Mouse (Mus musculus): ENCODE measurements around the gene Emilin2. TPM values are rescaled to one million over a fixed set of nuclear protein-coding genes. Genes with fewer than 3 reads are reported as not detected.

The Emilin2 gene
- polyA plus RNA-seq, 1 experiment = 3.2 TPM

- Histone ChIP-seq H3K79me2 (ENCODE audit: control insufficient read depth, insufficient read depth) (no peaks in the 10 kb centered on the region), H3K36me3 (ENCODE audit: control insufficient read depth, insufficient read depth) (no peaks in the 10 kb centered on the region), H3K4me3 (no peak overlapping the region), H3ac (ENCODE audit: control insufficient read depth, insufficient read length) (no peak overlapping the region), H3K27me3 (ENCODE audit: control insufficient read depth, insufficient read depth, insufficient read length) (no peaks in the 10 kb centered on the region), H3K4me2 (ENCODE audit: low read depth) (no peak overlapping the region)
- TF ChIP-seq POLR2AphosphoS2 (IDR thresholded peaks at IDR 0.05; ENCODE audit: insufficient read length, low read depth) = no peak
- TF ChIP-seq E2F4 (IDR thresholded peaks at IDR 0.05; ENCODE audit: insufficient read depth) = no peak
- TF ChIP-seq USF1 (IDR thresholded peaks at IDR 0.05; ENCODE audit: low read depth) = no peak
- no peak for TF ChIP-seq TCF3 (IDR thresholded peaks at IDR 0.05; ENCODE audit: insufficient read length, low read depth)
Measured at GRCm38 (mm10) chr17:71288808-71289548, 22.8 kb downstream of the Emilin2 start.

DNA sequence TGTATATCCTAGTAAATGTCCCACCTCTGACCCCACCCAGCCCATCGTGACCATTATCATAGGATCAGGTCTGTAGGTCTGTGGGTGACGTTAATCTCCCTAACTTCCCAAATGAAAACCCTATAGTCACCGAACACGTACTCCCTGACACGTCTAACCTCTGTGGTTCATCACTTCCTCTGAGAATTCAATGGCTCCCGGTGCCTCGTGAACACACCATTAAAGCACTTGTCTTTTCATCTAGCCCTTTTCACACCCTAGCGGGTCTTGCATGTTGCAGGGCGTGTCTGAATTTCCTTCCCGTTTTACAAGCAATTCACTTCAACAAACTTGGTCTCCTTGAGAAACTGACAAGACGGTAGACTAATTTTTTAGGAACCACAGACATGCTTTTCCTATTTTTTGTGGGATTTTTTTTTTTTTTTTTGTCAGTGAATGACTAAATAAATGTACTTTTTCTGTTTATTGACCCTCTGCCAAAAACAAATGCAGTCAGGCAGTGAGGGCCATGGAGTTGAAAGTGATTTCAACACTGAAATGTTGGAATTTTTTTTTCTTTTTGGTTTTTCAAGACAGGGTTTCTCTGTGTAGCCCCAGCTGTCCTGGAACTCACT is 23.5 kb downstream of the Emilin2 start:
- no peaks in the 10 kb centered on the region for H3K36me3 ChIP-seq (ENCODE audit: control insufficient read depth, insufficient read depth)
- no peaks in the 10 kb centered on the region for H3K79me2 ChIP-seq (ENCODE audit: control insufficient read depth, insufficient read depth)
- no peaks in the 10 kb centered on the region for H3K27me3 ChIP-seq (ENCODE audit: control insufficient read depth, insufficient read depth, insufficient read length)
- no peak overlapping the region for H3K4me3 ChIP-seq
- H3K4me2 ChIP-seq (ENCODE audit: low read depth) = no peak overlapping the region
- H3ac ChIP-seq (ENCODE audit: control insufficient read depth, insufficient read length) = no peak overlapping the region
- TF ChIP-seq POLR2A (IDR thresholded peaks at IDR 0.05; ENCODE audit: insufficient read length, low read depth) (no peak), TCF3 (IDR thresholded peaks at IDR 0.05; ENCODE audit: insufficient read length, low read depth) (no peak), USF1 (IDR thresholded peaks at IDR 0.05; ENCODE audit: low read depth) (no peak), MAX (IDR thresholded peaks at IDR 0.05; ENCODE audit: low read depth) (no peak), MYOG (IDR thresholded peaks at IDR 0.05; ENCODE audit: control insufficient read depth in 1 of 3, insufficient read depth in 1 of 3, insufficient read length in 2 of 3, low read depth in 2 of 3) (no peak), SRF (IDR thresholded peaks at IDR 0.05; ENCODE audit: control insufficient read depth, insufficient read length, low read depth) (no peak), POLR2AphosphoS2 (IDR thresholded peaks at IDR 0.05; ENCODE audit: insufficient read length, low read depth) (no peak), MYOD1 (IDR thresholded peaks at IDR 0.05; ENCODE audit: control insufficient read depth in 1 of 3, insufficient read length in 2 of 3, low read depth in 2 of 3) (no peak), REST (IDR thresholded peaks at IDR 0.05; ENCODE audit: insufficient read depth, insufficient read length) (no peak)

DNA sequence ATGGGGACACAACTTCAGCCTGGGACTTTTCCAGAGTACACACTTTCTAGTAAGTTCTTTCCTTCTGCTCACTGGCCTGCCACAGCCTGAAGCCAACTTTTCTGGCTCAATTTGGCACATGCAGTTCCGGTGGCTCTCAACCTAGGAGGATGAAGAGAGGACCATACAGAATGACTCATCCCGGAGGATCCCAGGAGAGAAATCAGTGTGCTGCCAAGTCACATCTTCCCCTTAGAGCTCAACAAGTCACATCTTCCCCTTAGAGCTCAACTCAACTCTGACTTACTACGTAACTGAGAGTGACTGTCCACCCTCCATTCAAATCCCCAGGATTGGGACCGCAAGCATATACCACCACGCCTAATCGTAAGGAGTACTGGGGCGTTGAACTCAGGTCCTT is 24.2 kb downstream of the Emilin2 start:
- TF ChIP-seq POLR2A (IDR thresholded peaks at IDR 0.05; ENCODE audit: insufficient read length, low read depth) (no peak), CEBPB (IDR thresholded peaks at IDR 0.05; ENCODE audit: insufficient read depth, poor library complexity, severe bottlenecking) (no peak), MYOG (IDR thresholded peaks at IDR 0.05; ENCODE audit: control insufficient read depth in 1 of 3, insufficient read depth in 1 of 3, insufficient read length in 2 of 3, low read depth in 2 of 3) (no peak), MAX (IDR thresholded peaks at IDR 0.05; ENCODE audit: low read depth) (no peak), SRF (IDR thresholded peaks at IDR 0.05; ENCODE audit: control insufficient read depth, insufficient read length, low read depth) (no peak), POLR2AphosphoS2 (IDR thresholded peaks at IDR 0.05; ENCODE audit: insufficient read length, low read depth) (no peak), MYOD1 (IDR thresholded peaks at IDR 0.05; ENCODE audit: control insufficient read depth in 1 of 3, insufficient read length in 2 of 3, low read depth in 2 of 3) (no peak), TCF12 (IDR thresholded peaks at IDR 0.05; ENCODE audit: insufficient read depth, poor library complexity, severe bottlenecking) (no peak), USF1 (IDR thresholded peaks at IDR 0.05; ENCODE audit: low read depth) (no peak), TCF3 (IDR thresholded peaks at IDR 0.05; ENCODE audit: insufficient read length, low read depth) (no peak), E2F4 (IDR thresholded peaks at IDR 0.05; ENCODE audit: insufficient read depth) (no peak), REST (IDR thresholded peaks at IDR 0.05; ENCODE audit: insufficient read depth, insufficient read length) (no peak)
- H3K4me2 ChIP-seq (ENCODE audit: low read depth) = no peak overlapping the region
- H3K4me3 ChIP-seq = no peak overlapping the region
- no peaks in the 10 kb centered on the region for H3K79me2 ChIP-seq (ENCODE audit: control insufficient read depth, insufficient read depth)
- no peak overlapping the region for H3ac ChIP-seq (ENCODE audit: control insufficient read depth, insufficient read length)
- H3K27me3 ChIP-seq (ENCODE audit: control insufficient read depth, insufficient read depth, insufficient read length) = no peaks in the 10 kb centered on the region
- H3K36me3 ChIP-seq (ENCODE audit: control insufficient read depth, insufficient read depth) = no peaks in the 10 kb centered on the region

GRCm38 (mm10) chr17:71285929-71286328 is 25.8 kb downstream of the Emilin2 start:
- no peak overlapping the region for H3ac ChIP-seq (ENCODE audit: control insufficient read depth, insufficient read length)
- no peak for TF ChIP-seq MAX (IDR thresholded peaks at IDR 0.05; ENCODE audit: low read depth)
- no peak for TF ChIP-seq E2F4 (IDR thresholded peaks at IDR 0.05; ENCODE audit: insufficient read depth)
- no peak for TF ChIP-seq TCF3 (IDR thresholded peaks at IDR 0.05; ENCODE audit: insufficient read length, low read depth)
- TF ChIP-seq SRF (IDR thresholded peaks at IDR 0.05; ENCODE audit: control insufficient read depth, insufficient read length, low read depth) = no peak
- TF ChIP-seq TCF12 (IDR thresholded peaks at IDR 0.05; ENCODE audit: insufficient read depth, poor library complexity, severe bottlenecking) = no peak
- no peak for TF ChIP-seq CEBPB (IDR thresholded peaks at IDR 0.05; ENCODE audit: insufficient read depth, poor library complexity, severe bottlenecking)
- TF ChIP-seq REST (IDR thresholded peaks at IDR 0.05; ENCODE audit: insufficient read depth, insufficient read length) = no peak
- TF ChIP-seq POLR2AphosphoS2 (IDR thresholded peaks at IDR 0.05; ENCODE audit: insufficient read length, low read depth) = no peak
- no peak for TF ChIP-seq MYOD1 (IDR thresholded peaks at IDR 0.05; ENCODE audit: control insufficient read depth in 1 of 3, insufficient read length in 2 of 3, low read depth in 2 of 3)
- TF ChIP-seq MYOG (IDR thresholded peaks at IDR 0.05; ENCODE audit: control insufficient read depth in 1 of 3, insufficient read depth in 1 of 3, insufficient read length in 2 of 3, low read depth in 2 of 3) = no peak
- no peak for TF ChIP-seq USF1 (IDR thresholded peaks at IDR 0.05; ENCODE audit: low read depth)
- TF ChIP-seq POLR2A (IDR thresholded peaks at IDR 0.05; ENCODE audit: insufficient read length, low read depth) = no peak
- no peaks in the 10 kb centered on the region for H3K79me2 ChIP-seq (ENCODE audit: control insufficient read depth, insufficient read depth)
- H3K36me3 ChIP-seq (ENCODE audit: control insufficient read depth, insufficient read depth) = no peaks in the 10 kb centered on the region
- no peak overlapping the region for H3K4me3 ChIP-seq
- no peaks in the 10 kb centered on the region for H3K27me3 ChIP-seq (ENCODE audit: control insufficient read depth, insufficient read depth, insufficient read length)
- H3K4me2 ChIP-seq (ENCODE audit: low read depth) = peak overlapping the region; percentile 44
